Mouse (Mus musculus) CD4-positive naive resting alpha-beta T cell, adult 57 days (primary cell): ENCODE results near the gene Ilvbl. TPM values are rescaled to one million over a fixed set of nuclear protein-coding genes. Genes with fewer than 3 reads are reported as not detected.

Experiments
- total RNA-seq: library from RNA; stranded (reverse); gene quantifications from one replicate; pipeline ENCODE4 v1.2.4, GENCODE M21; 2023

The Ilvbl gene
- total RNA-seq: 107 TPM

GRCm38 (mm10) chr10:78574250-78575104 is at the start of gene Ilvbl:
Gene Ilvbl, plus strand, starts transcription at chr10:78574346.

DNA sequence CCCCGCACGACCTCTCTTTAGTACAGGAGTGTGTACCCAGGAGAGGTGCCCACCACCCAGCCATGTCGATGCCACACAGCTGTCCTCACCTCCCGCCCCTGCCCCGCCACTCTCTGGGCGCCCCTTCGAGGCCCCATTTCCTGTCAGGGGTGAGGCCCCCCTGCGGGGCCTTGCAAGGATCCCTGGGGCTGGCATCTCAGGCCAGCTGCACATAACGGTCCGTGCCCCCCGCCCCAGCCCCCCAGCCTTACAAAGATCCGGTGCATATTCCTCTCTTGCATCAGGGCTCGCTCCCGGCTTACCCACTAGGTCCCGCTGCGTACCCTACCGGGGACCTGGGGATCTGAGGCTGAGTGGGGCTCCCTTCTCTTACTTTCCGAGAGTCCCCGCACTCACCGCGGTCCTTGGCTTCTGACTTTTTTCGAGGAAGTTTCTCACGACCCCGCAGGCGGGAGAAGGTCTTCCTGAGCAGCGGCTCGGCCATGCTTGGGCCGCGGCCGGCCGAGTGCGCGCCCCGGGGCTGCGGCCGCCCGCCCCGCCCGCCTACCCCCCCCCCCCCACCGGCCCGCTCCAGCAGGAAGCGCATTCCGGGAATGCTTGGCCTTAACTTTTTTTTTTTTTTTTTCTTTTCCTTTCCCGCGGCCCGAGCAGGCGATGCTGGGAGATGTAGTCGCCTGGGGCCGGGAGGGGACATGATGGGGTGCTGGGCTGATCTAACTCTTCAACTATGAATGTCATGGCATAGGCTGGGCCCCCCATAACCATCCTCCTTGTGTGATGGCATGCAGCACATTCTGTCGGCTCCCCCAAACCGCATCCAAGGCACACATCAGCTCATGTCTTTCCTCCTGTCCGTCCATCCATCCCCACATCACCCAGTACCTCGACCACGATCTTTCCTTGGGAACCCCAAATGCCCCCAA is 17.5 kb downstream of the Ilvbl start, which contains the start of gene Syde1:
TSS of gene Syde1 (minus strand) at position 559 of the 923 bp plus-strand sequence.

GRCm38 (mm10) chr10:78617974-78618373 is 43.8 kb downstream of the Ilvbl start, which contains the start of gene Olfr1357:
Gene Olfr1357, minus strand, starts transcription at chr10:78618074.

Other genes with a start within 250 kb of the Ilvbl start
- gene Agpat3, start 221.9 kb upstream of the Ilvbl start, total RNA-seq: 108 TPM
- 265 TPM for gene Rrp1, start 161.3 kb upstream of the Ilvbl start, total RNA-seq
- gene Cstb, start 148.7 kb upstream of the Ilvbl start, total RNA-seq: 28.7 TPM
- gene Pdxk, start 109.4 kb upstream of the Ilvbl start, total RNA-seq: 13.7 TPM
- gene Olfr1358, start 56.9 kb upstream of the Ilvbl start, total RNA-seq: not detected
- gene Syde1, start 17.6 kb downstream of the Ilvbl start, total RNA-seq: 1.6 TPM
- not detected for gene Olfr1357, start 43.7 kb downstream of the Ilvbl start, total RNA-seq
- gene Casp14, start 143.9 kb downstream of the Ilvbl start, total RNA-seq: not detected
- gene Ccdc105, start 178.7 kb downstream of the Ilvbl start, total RNA-seq: not detected
- not detected for gene Slc1a6, start 206.2 kb downstream of the Ilvbl start, total RNA-seq